In genomic region chr3:135862804-135863203, GRCm38 (mm10) we compare ENCODE assay signal across 8 mouse cellular contexts. TPM values are rescaled to one million over a fixed set of nuclear protein-coding genes. Genes with fewer than 3 reads are reported as not detected.
DNase-seq lines count a peak whose midpoint lies in the region; ATAC-seq and TF ChIP-seq lines count a peak whose summit lies in the region.

No protein-coding gene starts in this region.

- TF ChIP-seq CTCF in brain, embryonic 14.5 days (IDR thresholded peaks at IDR 0.05; ENCODE audit: borderline replicate concordance, extremely low read depth, insufficient read depth, insufficient read length) = peak; percentile 67; the same call in 1 of the 2 replicates
- TF ChIP-seq CTCF in lung, postnatal 0 days (IDR thresholded peaks at IDR 0.05) = peak; percentile 75

- no peak overlapping the region for H3K4me2 ChIP-seq in midbrain, embryonic 11.5 days
- H3K4me2 ChIP-seq in forebrain, embryonic 16.5 days (ENCODE audit: low read length) = no peak overlapping the region
- no peak overlapping the region for H3K4me2 ChIP-seq in lung, postnatal 0 days (replicated peaks; ENCODE audit: low read depth, low read length)

- no peaks in the 10 kb centered on the region for H3K27me3 ChIP-seq in midbrain, embryonic 11.5 days (ENCODE audit: control insufficient read depth, insufficient read depth, low read length)
- no peaks in the 10 kb centered on the region for H3K27me3 ChIP-seq in midbrain, embryonic 10.5 days (ENCODE audit: low read depth, poor library complexity, severe bottlenecking)
- no peaks in the 10 kb centered on the region for H3K27me3 ChIP-seq in forebrain, embryonic 16.5 days (replicated peaks; ENCODE audit: control insufficient read depth, insufficient read depth, low read length)
- no peaks in the 10 kb centered on the region for H3K27me3 ChIP-seq in lung, postnatal 0 days (replicated peaks; ENCODE audit: insufficient read depth, low read length)

- ATAC-seq in midbrain, embryonic 11.5 days (ENCODE audit: low FRiP score) = peak; percentile 49
- ATAC-seq in forebrain, embryonic 16.5 days = peak; percentile 84
- peak; percentile 63; the same call in 1 of the 2 replicates for ATAC-seq in lung, postnatal 0 days

- TF ChIP-seq EP300 in lung, postnatal 0 days (IDR thresholded peaks at IDR 0.05) = no peak

- H3K9me3 ChIP-seq in midbrain, embryonic 11.5 days (ENCODE audit: control insufficient read depth, low read length) = no peaks in the 10 kb centered on the region
- no peaks in the 10 kb centered on the region for H3K9me3 ChIP-seq in midbrain, embryonic 10.5 days (replicated peaks)
- no peaks in the 10 kb centered on the region for H3K9me3 ChIP-seq in forebrain, embryonic 16.5 days (ENCODE audit: control insufficient read depth, low read length)
- no peaks in the 10 kb centered on the region for H3K9me3 ChIP-seq in lung, postnatal 0 days (ENCODE audit: low read length)

- H3K27ac ChIP-seq in midbrain, embryonic 11.5 days (ENCODE audit: low read depth, low read length) = no peak overlapping the region
- H3K27ac ChIP-seq in midbrain, embryonic 10.5 days (replicated peaks) = no peak overlapping the region
- no peak overlapping the region for H3K27ac ChIP-seq in forebrain, embryonic 16.5 days (ENCODE audit: low read length)
- H3K27ac ChIP-seq in lung, postnatal 0 days (ENCODE audit: low read length) = no peak overlapping the region

- H3K4me3 ChIP-seq in midbrain, embryonic 11.5 days (ENCODE audit: low read depth, low read length) = no peak overlapping the region
- no peak overlapping the region for H3K4me3 ChIP-seq in midbrain, embryonic 10.5 days
- no peak overlapping the region for H3K4me3 ChIP-seq in forebrain, embryonic 16.5 days (replicated peaks; ENCODE audit: low read length)
- no peak overlapping the region for H3K4me3 ChIP-seq in lung, postnatal 0 days (ENCODE audit: low read depth, low read length)

- DNase-seq in midbrain, embryonic 11.5 days (ENCODE audit: low spot score, missing footprints) = peak; percentile 92
- DNase-seq in midbrain, embryonic 10.5 days (ENCODE audit: low spot score) = no peak
- DNase-seq in brain, embryonic 14.5 days (ENCODE audit: low read depth) = peak; percentile 75
- DNase-seq in kidney, postnatal 14 days = peak; percentile 42
- peak; percentile 81 for DNase-seq in lung, postnatal 0 days (ENCODE audit: low spot score)
- peak; percentile 20 for DNase-seq in right cerebral cortex, postnatal 4 days
- no peak for DNase-seq in spleen, postnatal 14 days (ENCODE audit: low spot score in 2 of 2)

- no peak overlapping the region for H3K9ac ChIP-seq in midbrain, embryonic 11.5 days (ENCODE audit: low read length)
- no peak overlapping the region for H3K9ac ChIP-seq in forebrain, embryonic 16.5 days (replicated peaks; ENCODE audit: low read depth, low read length)
- H3K9ac ChIP-seq in lung, postnatal 0 days (replicated peaks; ENCODE audit: low read depth) = no peak overlapping the region

- no peaks in the 10 kb centered on the region; the same call in 1 of the 2 replicates for H3K4me1 ChIP-seq in midbrain, embryonic 11.5 days (ENCODE audit: control insufficient read depth, insufficient read depth, low read length)
- peaks cover 10% of the 10 kb centered on the region for H3K4me1 ChIP-seq in midbrain, embryonic 10.5 days
- H3K4me1 ChIP-seq in forebrain, embryonic 16.5 days (replicated peaks; ENCODE audit: control insufficient read depth, insufficient read depth, low read length) = no peaks in the 10 kb centered on the region
- H3K4me1 ChIP-seq in lung, postnatal 0 days (ENCODE audit: insufficient read depth, low read depth, low read length) = no peaks in the 10 kb centered on the region

- 59% methylated on average over 9 of the region's 9 CpGs for WGBS in midbrain, embryonic 11.5 days
- WGBS in midbrain, embryonic 10.5 days = 59% methylated on average over 9 of the region's 9 CpGs
- WGBS in forebrain, embryonic 16.5 days = 49% methylated on average over 9 of the region's 9 CpGs
- WGBS in lung, postnatal 0 days = 50% methylated on average over 9 of the region's 9 CpGs

- no peaks in the 10 kb centered on the region for H3K36me3 ChIP-seq in midbrain, embryonic 11.5 days (ENCODE audit: control insufficient read depth, insufficient read depth, low read length)
- 0 out of 2 replicates have a peak, but pooled peaks cover 3% of the 10 kb centered on the region for H3K36me3 ChIP-seq in midbrain, embryonic 10.5 days
- H3K36me3 ChIP-seq in forebrain, embryonic 16.5 days (ENCODE audit: control insufficient read depth, insufficient read depth) = no peaks in the 10 kb centered on the region
- no peaks in the 10 kb centered on the region for H3K36me3 ChIP-seq in lung, postnatal 0 days (ENCODE audit: insufficient read depth, low read length)

- no peak for TF ChIP-seq POLR2A in brain, embryonic 14.5 days (IDR thresholded peaks at IDR 0.05; ENCODE audit: borderline replicate concordance, extremely low read depth, insufficient read depth, insufficient read length, poor library complexity, severe bottlenecking)

RNA-seq across cellular contexts. Expression of gene Slc39a8, which starts 37.7 kb away (rescaled TPM):
- 21.7 and 24.8 TPM in 2 replicates for polyA plus RNA-seq in midbrain, embryonic 11.5 days (2014; fragmentation: Nextera tagmentation; extraction: Ambion mirVana)
- 20.9 and 22.7 TPM in 2 replicates for polyA plus RNA-seq in midbrain, embryonic 10.5 days (2016; fragmentation: Nextera tagmentation; extraction: Ambion mirVana)
- 5.4 and 9.7 TPM in 2 replicates for polyA plus RNA-seq in brain, embryonic 14.5 days (2012; rRNA removed)
- 8.7 and 11.8 TPM in 2 replicates for polyA plus RNA-seq in forebrain, embryonic 16.5 days (2015; fragmentation: Nextera tagmentation; extraction: Ambion mirVana)
- 57.4 and 93.5 TPM in 2 replicates for polyA plus RNA-seq in lung, postnatal 0 days (2015; fragmentation: Nextera tagmentation; extraction: Ambion mirVana)

Comparison
In these comparisons a context has a peak if more than half of its experiments do, and no peak if none do; other contexts are left out.
1. DNase-seq: peak in midbrain, embryonic 11.5 days (single experiment), brain, embryonic 14.5 days (single experiment), kidney, postnatal 14 days (single experiment), lung, postnatal 0 days (single experiment) and right cerebral cortex, postnatal 4 days (single experiment); none in midbrain, embryonic 10.5 days (single experiment) and spleen, postnatal 14 days (0 of 2).
2. Peak in every context shown above with its lines, with median percentiles within 50 percentile points of each other: ATAC-seq.